7 mouse cellular contexts compared by ENCODE assay signal in genomic region chr15:83664722-83665121, GRCm38 (mm10).
DNase-seq lines count a peak whose midpoint lies in the region; ATAC-seq lines count a peak whose summit lies in the region.

No protein-coding gene starts in this region.

- peak; percentile 39 for DNase-seq in ES-CJ7 (ENCODE audit: low read depth, low spot score)
- peak; percentile 47 to 50 for DNase-seq in adrenal gland, adult 18-20 months (ENCODE audit: low spot score in 2 of 2)
- peak; percentile 81 for DNase-seq in embryo, embryonic 10 days (ENCODE audit: low spot score)
- DNase-seq in heart, postnatal 10 days: peak; percentile 85 to 86
- peak; percentile 47 to 62 for DNase-seq in layer of hippocampus, postnatal 14 days (ENCODE audit: low spot score in 2 of 2)
- peak; percentile 28 for DNase-seq in testis, postnatal 14 days (ENCODE audit: low spot score)

- intact Hi-C loops in heart, postnatal 10 days (cut with DNase I): loop anchor here (1.0 to 5.0 kb wide), 3 partner anchors 63 to 393 kb away; no protein-coding TSS in a partner anchor

- peak; percentile 65 for ATAC-seq in megakaryocyte-erythroid progenitor cell, adult 5-6 weeks (replicated peaks; ENCODE audit: low FRiP score, low TSS enrichment, poor library complexity, severe bottlenecking)

Comparison
In these comparisons a context has a peak if more than half of its experiments do, and no peak if none do; other contexts are left out.
1. Peak in every context shown above with its lines: DNase-seq and ATAC-seq.
2. DNase-seq: peak in every context shown above with its lines; median percentile 86 in heart, postnatal 10 days; 81 in embryo, embryonic 10 days; 54 in layer of hippocampus, postnatal 14 days; 48 in adrenal gland, adult 18-20 months; 39 in ES-CJ7; 28 in testis, postnatal 14 days.